Mouse (Mus musculus) neural tube, embryonic 13.5 days (tissue): ENCODE results near the gene Glrx3. TPM values are rescaled to one million over a fixed set of nuclear protein-coding genes. Genes with fewer than 3 reads are reported as not detected.
A peak's percentile ranks its signal among the peaks of the same experiment; 100 is the strongest.

ENCODE experiments used
- ATAC-seq: fragments of 200-750 bp; cut with Nextera tagmentation; 2 replicates; pipeline ENCODE4 v1.8.0; 2017; ENCODE audit warnings: low read depth, mild to moderate bottlenecking, moderate TSS enrichment, moderate library complexity
- H3K27ac ChIP-seq: fragments of 300-500 bp; sonication (generic); replicated peaks from 2 replicates; pipeline ENCODE4 v1.5.1; 2015; ENCODE audit warnings: moderate library complexity, mild to moderate bottlenecking, inconsistent platforms
- H3K27me3 ChIP-seq: fragments of 300-500 bp; sonication (generic); 2 replicates; pipeline ENCODE4 v1.6.1; 2015; ENCODE audit warnings: mild to moderate bottlenecking, inconsistent platforms
- H3K36me3 ChIP-seq: fragments of 300-500 bp; sonication (generic); 2 replicates; pipeline ENCODE4 v1.6.1; 2015; ENCODE audit warnings: mild to moderate bottlenecking, inconsistent platforms
- H3K4me1 ChIP-seq: fragments of 300-500 bp; sonication (generic); replicated peaks from 2 replicates; pipeline ENCODE4 v1.6.1; 2015; ENCODE audit warnings: inconsistent platforms
- H3K4me2 ChIP-seq: fragments of 300-500 bp; sonication (generic); 2 replicates; pipeline ENCODE4 v1.6.1; 2015; ENCODE audit warnings: inconsistent platforms, mild to moderate bottlenecking, moderate library complexity
- H3K4me3 ChIP-seq: fragments of 300-500 bp; sonication (generic); 2 replicates; pipeline ENCODE4 v1.5.1; 2015; ENCODE audit warnings: mild to moderate bottlenecking, inconsistent platforms
- H3K9ac ChIP-seq: fragments of 300-500 bp; sonication (generic); 2 replicates; pipeline ENCODE4 v1.6.1; 2015; ENCODE audit warnings: moderate library complexity, mild to moderate bottlenecking, inconsistent platforms
- H3K9me3 ChIP-seq: fragments of 300-500 bp; sonication (generic); 2 replicates; pipeline ENCODE4 v1.6.1; 2016; ENCODE audit warnings: inconsistent platforms
- WGBS: fragments of 180-500 bp; shearing (Covaris S2); methylation state at CpG from one replicate; pipeline ENCODE4 v1.1.7; 2015; 5-methylcytosine and 5-hydroxymethylcytosine counted together
- polyA plus RNA-seq: library from polyadenylated mRNA; unstranded; fragments of >200 nt; fragmentation: Nextera tagmentation; extraction: Ambion mirVana; gene quantifications from 2 replicates; pipeline ENCODE4 v1.2.1, GENCODE M21; 2015

Glrx3 gene
- 270 and 299 TPM in 2 replicates for polyA plus RNA-seq

GRCm38 (mm10) chr7:137437440-137438178 lies at the start of gene Glrx3:
Gene Glrx3, plus strand, starts transcription at chr7:137437614.
- WGBS = under 1% methylated on average over 69 of the region's 69 CpGs
- Histone ChIP-seq H3K4me1 (peaks cover 30% of the 10 kb centered on the region), H3K4me2 (peak within 1 kb of the TSS; percentile 62), H3K9ac (peak within 1 kb of the TSS; percentile 94), H3K36me3 (no peaks in the 10 kb centered on the region), H3K27ac (peak within 1 kb of the TSS; percentile 92), H3K27me3 (no peaks in the 10 kb centered on the region), H3K4me3 (peak within 1 kb of the TSS; percentile 72), H3K9me3 (no peaks in the 10 kb centered on the region)
- peak; percentile 95 for ATAC-seq

DNA sequence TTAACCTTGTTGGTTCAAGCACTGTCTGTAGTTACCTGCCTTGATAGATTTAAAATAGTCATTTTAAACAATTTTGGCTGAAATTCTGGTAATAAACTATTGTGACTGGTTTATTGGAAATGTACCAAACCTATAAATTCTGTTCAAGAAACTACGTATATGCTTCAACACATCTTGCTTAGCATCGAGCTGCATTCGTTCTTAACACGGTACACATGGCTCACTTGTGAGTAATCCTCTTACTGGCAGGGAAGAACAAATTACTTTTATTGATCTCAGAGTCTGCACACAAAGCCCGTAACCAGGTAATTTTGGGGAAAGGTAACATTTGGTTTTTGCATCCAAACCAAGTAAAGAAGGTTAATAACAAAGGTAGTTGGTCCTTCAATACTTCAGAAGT lies 49.6 kb upstream of the Glrx3 start:
- Histone ChIP-seq H3K36me3 (no peaks in the 10 kb centered on the region), H3K27me3 (no peaks in the 10 kb centered on the region), H3K4me1 (no peaks in the 10 kb centered on the region), H3K4me3 (no peak overlapping the region), H3K9me3 (no peaks in the 10 kb centered on the region), H3K4me2 (no peak overlapping the region), H3K27ac (no peak overlapping the region), H3K9ac (no peak overlapping the region)
- no peak for ATAC-seq
- WGBS = 82% methylated on average over 5 of the region's 5 CpGs

DNA sequence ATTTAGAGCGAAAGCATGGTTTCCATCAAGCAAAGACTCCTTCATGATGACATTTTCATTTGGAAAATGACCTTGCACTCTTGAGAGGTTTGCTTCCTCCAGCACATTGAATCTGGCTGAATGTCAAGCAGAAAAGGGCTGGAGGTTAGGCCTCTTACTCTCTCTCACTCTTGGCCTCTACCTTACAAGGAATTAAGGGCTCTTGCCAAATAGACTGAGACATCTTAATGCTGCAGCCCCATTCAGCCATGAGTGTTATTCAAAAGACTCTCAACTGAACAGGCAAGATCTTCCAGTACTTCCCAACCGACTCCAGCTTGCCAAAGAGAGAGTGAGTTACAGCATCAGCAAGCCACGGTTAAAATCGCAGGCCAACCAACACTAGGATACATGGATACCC lies 42.0 kb upstream of the Glrx3 start:
- H3K4me1 ChIP-seq = 0 out of 2 replicates have a peak, but pooled peaks cover 3% of the 10 kb centered on the region
- H3K4me3 ChIP-seq = no peak overlapping the region
- no peaks in the 10 kb centered on the region for H3K9me3 ChIP-seq
- no peak for ATAC-seq
- 0 out of 2 replicates have a peak, but pooled peaks cover 4% of the 10 kb centered on the region for H3K36me3 ChIP-seq
- no peak overlapping the region for H3K27ac ChIP-seq
- no peaks in the 10 kb centered on the region for H3K27me3 ChIP-seq
- H3K9ac ChIP-seq = no peak overlapping the region
- no peak overlapping the region for H3K4me2 ChIP-seq
- WGBS = 92% methylated on average over 4 of the region's 4 CpGs

DNA sequence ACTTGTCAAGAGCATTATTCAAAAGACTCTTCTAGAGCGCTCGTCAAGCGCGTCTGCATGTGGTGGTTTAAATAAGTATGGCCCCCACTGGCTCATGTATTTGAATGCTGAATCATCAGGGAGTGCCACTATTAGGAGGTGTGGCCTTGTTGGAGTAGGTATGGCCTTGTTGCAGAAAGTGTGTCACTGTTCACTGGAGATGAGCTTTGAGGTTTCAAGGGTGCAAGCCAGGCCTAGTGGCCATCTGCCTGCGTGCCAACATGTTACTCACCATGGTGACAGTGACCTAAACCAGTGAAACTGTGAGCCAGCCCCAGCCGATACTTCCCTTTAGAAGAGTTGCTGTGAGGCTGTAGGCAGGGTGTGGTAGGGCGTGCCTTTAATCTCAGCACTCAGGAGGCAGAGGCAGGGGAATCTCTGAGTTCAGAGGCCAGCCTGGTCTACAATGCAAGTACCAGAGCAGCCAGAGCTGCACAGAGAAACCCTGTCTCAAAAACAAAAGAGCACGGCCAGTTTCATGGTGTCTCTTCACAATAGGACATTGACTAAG lies 40.0 kb upstream of the Glrx3 start:
- no peak overlapping the region for H3K27ac ChIP-seq
- WGBS = 95% methylated on average over 8 of the region's 8 CpGs
- H3K27me3 ChIP-seq = no peaks in the 10 kb centered on the region
- no peak overlapping the region for H3K9ac ChIP-seq
- no peak overlapping the region for H3K4me3 ChIP-seq
- H3K36me3 ChIP-seq = 0 out of 2 replicates have a peak, but pooled peaks cover 4% of the 10 kb centered on the region
- no peak overlapping the region for H3K4me2 ChIP-seq
- H3K4me1 ChIP-seq = 0 out of 2 replicates have a peak, but pooled peaks cover 3% of the 10 kb centered on the region
- H3K9me3 ChIP-seq = no peaks in the 10 kb centered on the region
- no peak for ATAC-seq

DNA sequence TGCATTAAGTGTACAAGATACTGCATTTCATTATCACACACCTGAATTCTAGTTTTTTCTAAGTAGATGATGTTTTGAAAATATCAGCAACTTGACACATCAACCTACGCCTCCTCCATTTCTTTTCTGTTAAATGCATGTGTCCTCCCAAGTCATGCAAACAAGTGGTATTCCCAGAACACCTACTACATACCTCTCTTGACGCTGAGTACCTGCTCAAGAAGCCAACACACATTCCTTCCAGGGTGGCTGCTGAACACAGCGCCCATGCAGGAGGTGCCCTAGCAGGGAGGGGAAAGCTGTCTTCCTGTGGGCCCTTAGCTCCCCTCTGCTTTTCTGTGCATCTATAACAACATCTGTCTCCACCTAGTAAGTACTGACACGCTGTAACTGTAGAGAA lies 38.4 kb upstream of the Glrx3 start:
- WGBS = 93% methylated on average over 4 of the region's 4 CpGs
- no peak for ATAC-seq

GRCm38 (mm10) chr7:137404146-137404545 lies 33.3 kb upstream of the Glrx3 start:
- Histone ChIP-seq H3K9ac (no peak overlapping the region), H3K4me1 (0 out of 2 replicates have a peak, but pooled peaks cover 3% of the 10 kb centered on the region), H3K9me3 (no peaks in the 10 kb centered on the region), H3K4me2 (no peak overlapping the region), H3K27ac (no peak overlapping the region), H3K4me3 (no peak overlapping the region), H3K36me3 (no peaks in the 10 kb centered on the region), H3K27me3 (no peaks in the 10 kb centered on the region)
- ATAC-seq = no peak
- WGBS = 93% methylated on average over 2 of the region's 2 CpGs

More for the DNA sequence above, 38.4 kb upstream of the Glrx3 start:
- Histone ChIP-seq H3K9me3 (no peaks in the 10 kb centered on the region), H3K4me3 (no peak overlapping the region), H3K9ac (no peak overlapping the region), H3K4me2 (no peak overlapping the region), H3K27ac (no peak overlapping the region), H3K36me3 (0 out of 2 replicates have a peak, but pooled peaks cover 4% of the 10 kb centered on the region), H3K27me3 (no peaks in the 10 kb centered on the region), H3K4me1 (0 out of 2 replicates have a peak, but pooled peaks cover 3% of the 10 kb centered on the region)

- WGBS = 97% methylated on average over 1 of the region's 1 CpGs
- H3K9ac ChIP-seq = no peak overlapping the region
- no peaks in the 10 kb centered on the region for H3K27me3 ChIP-seq
- ATAC-seq = no peak
- H3K36me3 ChIP-seq = no peaks in the 10 kb centered on the region
- H3K4me3 ChIP-seq = no peak overlapping the region
- H3K4me2 ChIP-seq = no peak overlapping the region
- peaks cover 15% of the 10 kb centered on the region for H3K4me1 ChIP-seq
- no peaks in the 10 kb centered on the region for H3K9me3 ChIP-seq
- no peak overlapping the region for H3K27ac ChIP-seq
Measured at GRCm38 (mm10) chr7:137407428-137408058, 29.9 kb upstream of the Glrx3 start.

GRCm38 (mm10) chr7:137410337-137411197 lies 26.8 kb upstream of the Glrx3 start, which contains the start of gene 9430038I01Rik:
Gene 9430038I01Rik, minus strand, starts transcription at chr7:137410762.
- Histone ChIP-seq H3K27me3 (no peaks in the 10 kb centered on the region), H3K27ac (peak within 1 kb of the TSS; percentile 89), H3K9ac (peak within 1 kb of the TSS; percentile 74), H3K36me3 (no peaks in the 10 kb centered on the region), H3K4me3 (peak within 1 kb of the TSS; percentile 73), H3K4me2 (peak within 1 kb of the TSS; percentile 59), H3K4me1 (peaks cover 15% of the 10 kb centered on the region), H3K9me3 (no peaks in the 10 kb centered on the region)
- under 1% methylated on average over 63 of the region's 63 CpGs for WGBS
- ATAC-seq = peak; percentile 100

- H3K27me3 ChIP-seq = no peaks in the 10 kb centered on the region
- H3K4me1 ChIP-seq = peaks cover 10% of the 10 kb centered on the region
- no peak overlapping the region for H3K27ac ChIP-seq
- H3K36me3 ChIP-seq = no peaks in the 10 kb centered on the region
- WGBS = 89% methylated on average over 8 of the region's 8 CpGs
- H3K9me3 ChIP-seq = no peaks in the 10 kb centered on the region
- H3K4me2 ChIP-seq = no peak overlapping the region
- ATAC-seq = no peak
- no peak overlapping the region for H3K4me3 ChIP-seq
- H3K9ac ChIP-seq = no peak overlapping the region
Measured at GRCm38 (mm10) chr7:137414710-137415109, 22.7 kb upstream of the Glrx3 start.

DNA sequence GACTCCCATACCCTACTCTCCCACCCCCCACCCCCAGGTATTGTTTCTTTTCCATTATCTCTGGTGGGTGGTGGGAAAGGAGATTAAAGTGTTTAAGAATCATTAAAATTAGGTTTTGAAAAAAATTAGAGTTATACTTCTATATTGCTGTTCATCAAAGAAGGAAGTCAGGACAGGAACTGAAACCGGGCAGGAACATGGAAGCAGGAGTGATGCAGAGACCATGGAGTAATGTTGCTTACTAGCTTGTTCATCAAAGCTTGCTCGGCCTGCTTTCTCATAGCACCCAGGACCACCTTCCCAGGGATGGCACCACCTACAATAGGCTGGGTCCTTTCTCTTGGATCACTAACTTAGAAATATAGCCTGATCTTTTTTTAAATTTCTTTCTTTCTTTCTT lies 16.9 kb upstream of the Glrx3 start:
- H3K27me3 ChIP-seq = no peaks in the 10 kb centered on the region
- ATAC-seq = no peak
- no peaks in the 10 kb centered on the region for H3K36me3 ChIP-seq
- H3K4me2 ChIP-seq = no peak overlapping the region
- no peak overlapping the region for H3K9ac ChIP-seq
- WGBS = 91% methylated on average over 2 of the region's 2 CpGs
- no peak overlapping the region for H3K27ac ChIP-seq
- no peaks in the 10 kb centered on the region for H3K4me1 ChIP-seq
- no peaks in the 10 kb centered on the region for H3K9me3 ChIP-seq
- no peak overlapping the region for H3K4me3 ChIP-seq

- H3K27me3 ChIP-seq = no peaks in the 10 kb centered on the region
- H3K4me1 ChIP-seq = no peaks in the 10 kb centered on the region
- 97% methylated on average over 4 of the region's 4 CpGs for WGBS
- no peak overlapping the region for H3K9ac ChIP-seq
- no peak overlapping the region for H3K4me3 ChIP-seq
- ATAC-seq = no peak
- H3K4me2 ChIP-seq = no peak overlapping the region
- no peaks in the 10 kb centered on the region for H3K36me3 ChIP-seq
- no peak overlapping the region for H3K27ac ChIP-seq
- H3K9me3 ChIP-seq = no peaks in the 10 kb centered on the region
Measured at GRCm38 (mm10) chr7:137421236-137421635, 16.2 kb upstream of the Glrx3 start.
